9 mouse cellular contexts compared by ENCODE assay signal in the genomic region with DNA sequence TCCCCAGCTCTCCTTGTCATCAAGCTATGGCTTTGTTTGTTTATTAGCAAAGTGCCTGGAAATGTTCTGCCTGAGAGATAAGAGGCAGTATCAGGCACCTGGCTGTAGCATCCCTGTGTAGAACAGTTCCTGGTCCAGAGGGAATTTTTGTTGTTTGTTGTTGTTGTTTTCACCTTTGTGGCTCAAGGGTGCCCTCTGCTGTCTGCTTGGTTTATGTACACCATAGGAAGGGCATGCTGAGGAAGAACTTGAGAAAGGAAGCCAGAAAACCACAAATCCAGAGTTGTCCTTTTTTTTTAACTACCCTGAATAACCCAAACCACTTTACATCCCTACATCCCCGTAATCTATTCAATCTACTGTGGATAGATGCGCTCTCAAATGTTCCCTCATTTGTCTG.
DNase-seq lines count a peak whose midpoint lies in the region; ATAC-seq and TF ChIP-seq lines count a peak whose summit lies in the region.
"Had no signal": no experiment of that assay in that cellular context is flagged by ENCODE, and none has a peak within 500 bp of the region (broad histone marks: within the 10 kb centered on the region; RNA-seq: fewer than 3 reads in every experiment).

No protein-coding gene starts in this region.

- no peak overlapping the region for H3K4me3 ChIP-seq in hindbrain, embryonic 11.5 days (ENCODE audit: low read depth, low read length)
- no peak overlapping the region for H3K4me3 ChIP-seq in hindbrain, embryonic 13.5 days
- no peak overlapping the region for H3K4me3 ChIP-seq in thymus, adult 2 months (ENCODE audit: control insufficient read depth, insufficient read depth, low read length)

- TF ChIP-seq CTCF in thymus, adult 2 months (IDR thresholded peaks at IDR 0.05; ENCODE audit: borderline replicate concordance, control insufficient read depth, extremely low read depth, insufficient read depth, low read length, poor library complexity): no peak

- no peak for ATAC-seq in hindbrain, embryonic 11.5 days (ENCODE audit: low FRiP score)
- no peak for ATAC-seq in hindbrain, embryonic 13.5 days (ENCODE audit: low FRiP score)

- TF ChIP-seq POLR2A in thymus, adult 2 months (IDR thresholded peaks at IDR 0.05; ENCODE audit: control insufficient read depth, extremely low read depth, insufficient read depth, low read length, poor library complexity): no peak

- H3K9me3 ChIP-seq in hindbrain, embryonic 11.5 days (ENCODE audit: control insufficient read depth, low read length): no peaks in the 10 kb centered on the region
- no peaks in the 10 kb centered on the region for H3K9me3 ChIP-seq in hindbrain, embryonic 13.5 days

- H3K27ac ChIP-seq in hindbrain, embryonic 11.5 days (ENCODE audit: low read depth, low read length): no peak overlapping the region
- no peak overlapping the region for H3K27ac ChIP-seq in hindbrain, embryonic 13.5 days
- no peak overlapping the region for H3K27ac ChIP-seq in thymus, adult 2 months (ENCODE audit: control insufficient read depth, insufficient read depth, low read length)

- H3K4me2 ChIP-seq in hindbrain, embryonic 11.5 days (replicated peaks; ENCODE audit: low read depth, low read length): no peak overlapping the region
- no peak overlapping the region for H3K4me2 ChIP-seq in hindbrain, embryonic 13.5 days

- no peak overlapping the region for H3K9ac ChIP-seq in hindbrain, embryonic 11.5 days (ENCODE audit: low read depth, low read length)
- H3K9ac ChIP-seq in hindbrain, embryonic 13.5 days: no peak overlapping the region

- peak; percentile 66 for DNase-seq in hindbrain, embryonic 11.5 days (ENCODE audit: low spot score)
- DNase-seq in thymus, postnatal 14 days: peak; percentile 24
- no peak for DNase-seq in thymus, adult 2 months
- DNase-seq in embryo, embryonic 11 days: peak; percentile 54
- peak; percentile 50 for DNase-seq in thymus, postnatal 4 days
- DNase-seq in adrenal gland, postnatal 10 days: no peak
- no peak for DNase-seq in right cerebral cortex, postnatal 14 days
- DNase-seq: kidney, adult 9 months had no signal

- peaks cover 4% of the 10 kb centered on the region for H3K4me1 ChIP-seq in hindbrain, embryonic 11.5 days (replicated peaks; ENCODE audit: control insufficient read depth, insufficient read depth, low read length)
- peaks cover 31% of the 10 kb centered on the region for H3K4me1 ChIP-seq in hindbrain, embryonic 13.5 days (replicated peaks)
- no peaks in the 10 kb centered on the region for H3K4me1 ChIP-seq in thymus, adult 2 months (replicated peaks; ENCODE audit: control insufficient read depth, insufficient read depth, low read length)

- no peaks in the 10 kb centered on the region for H3K36me3 ChIP-seq in hindbrain, embryonic 11.5 days (ENCODE audit: control insufficient read depth, insufficient read depth, low read length)
- no peaks in the 10 kb centered on the region for H3K36me3 ChIP-seq in hindbrain, embryonic 13.5 days
- H3K36me3 ChIP-seq in thymus, adult 2 months (ENCODE audit: control insufficient read depth, insufficient read depth, low read length): no peaks in the 10 kb centered on the region

- H3K27me3 ChIP-seq in hindbrain, embryonic 11.5 days (ENCODE audit: control insufficient read depth, insufficient read depth, low read length): no peaks in the 10 kb centered on the region
- no peaks in the 10 kb centered on the region for H3K27me3 ChIP-seq in hindbrain, embryonic 13.5 days
- no peaks in the 10 kb centered on the region for H3K27me3 ChIP-seq in thymus, adult 2 months (ENCODE audit: control insufficient read depth, insufficient read depth, low read length)

- 72% methylated on average over 2 of the region's 2 CpGs for WGBS in hindbrain, embryonic 11.5 days
- WGBS in hindbrain, embryonic 13.5 days: 75% methylated on average over 2 of the region's 2 CpGs
- WGBS in thymus, adult 2 months: 33% methylated on average over 2 of the region's 2 CpGs

Comparison
In these comparisons a context has a peak if more than half of its experiments do, and no peak if none do; other contexts are left out.
1. DNase-seq: peak in hindbrain, embryonic 11.5 days (single experiment), thymus, postnatal 14 days (single experiment), embryo, embryonic 11 days (single experiment) and thymus, postnatal 4 days (single experiment); none in thymus, adult 2 months (single experiment), adrenal gland, postnatal 10 days (single experiment) and right cerebral cortex, postnatal 14 days (single experiment).